Mouse (Mus musculus) heart, postnatal 0 days (tissue): Measurements from ENCODE around the gene Timm13. TPM values are rescaled to one million over a fixed set of nuclear protein-coding genes. Genes with fewer than 3 reads are reported as not detected.

Experiments
- ATAC-seq: fragments of 200-750 bp; cut with Nextera tagmentation; 2 replicates; pipeline ENCODE4 v1.8.0; 2017; ENCODE audit warnings: low read depth, moderate number of reproducible peaks, moderate library complexity; ENCODE audit not compliant: insufficient read depth
- DNase-seq: peaks from one replicate; pipeline ENCODE4 v3.0.0-alpha.2; 2016; ENCODE audit warnings: low spot score
- H3K27ac ChIP-seq: fragments of 300-500 bp; sonication (generic); 2 replicates; pipeline ENCODE4 v1.5.1; 2014; ENCODE audit warnings: low read depth, mild to moderate bottlenecking
- H3K27me3 ChIP-seq: fragments of 300-500 bp; sonication (generic); 2 replicates; pipeline ENCODE4 v1.6.1; 2014; ENCODE audit warnings: low read length, mixed read lengths; ENCODE audit not compliant: control insufficient read depth, insufficient read depth
- H3K36me3 ChIP-seq: fragments of 300-500 bp; sonication (generic); replicated peaks from 2 replicates; pipeline ENCODE4 v1.6.1; 2014; ENCODE audit warnings: low read length, mixed read lengths; ENCODE audit not compliant: control insufficient read depth, insufficient read depth
- H3K4me1 ChIP-seq: fragments of 300-500 bp; sonication (generic); 2 replicates; pipeline ENCODE4 v1.6.1; 2014; ENCODE audit warnings: antibody characterized with exemption; ENCODE audit not compliant: control insufficient read depth, insufficient read depth
- H3K4me2 ChIP-seq: fragments of 300-500 bp; sonication (generic); 2 replicates; pipeline ENCODE4 v1.6.1; 2014; ENCODE audit warnings: low read depth, mild to moderate bottlenecking, low read length, moderate library complexity
- H3K4me3 ChIP-seq: fragments of 300-500 bp; sonication (generic); 2 replicates; pipeline ENCODE4 v1.5.1; 2014; ENCODE audit warnings: low read depth, low read length
- H3K9ac ChIP-seq: fragments of 300-500 bp; sonication (generic); replicated peaks from 2 replicates; pipeline ENCODE4 v1.6.1; 2014; ENCODE audit warnings: low read depth, low read length, mixed read lengths
- H3K9me3 ChIP-seq: fragments of 300-500 bp; sonication (generic); replicated peaks from 2 replicates; pipeline ENCODE4 v1.6.1; 2016; ENCODE audit warnings: low read length; ENCODE audit not compliant: control insufficient read depth
- CTCF ChIP-seq: IDR thresholded peaks from 2 replicates; pipeline ENCODE4 v1.5.1; 2016; ENCODE audit warnings: antibody characterized with exemption, control low read depth, low read depth
- EP300 ChIP-seq: IDR thresholded peaks from 2 replicates; pipeline ENCODE4 v1.6.1; 2016; ENCODE audit warnings: antibody characterized with exemption, low read depth
- WGBS: fragments of 180-500 bp; shearing (Covaris S2); extraction: QIAGEN DNeasy Blood & Tissue Kit; methylation state at CpG from one replicate; pipeline ENCODE4 v1.1.7; 2014; 5-methylcytosine and 5-hydroxymethylcytosine counted together
- polyA plus RNA-seq: library from polyadenylated mRNA; unstranded; fragments of >200 nt; fragmentation: Nextera tagmentation; extraction: Ambion mirVana; gene quantifications from 2 replicates; pipeline ENCODE4 v1.2.1, GENCODE M21; 2015
- total RNA-seq: library from RNA; depleted of rRNA; stranded (reverse); fragments of >200 nt; gene quantifications from 2 replicates; pipeline ENCODE4 v1.2.3, GENCODE M21; 2014; ENCODE audit warnings: low replicate concordance

The Timm13 gene
- total and polyA plus RNA-seq, 2 experiments from 2014 or later, result 256 to 355 TPM

DNA sequence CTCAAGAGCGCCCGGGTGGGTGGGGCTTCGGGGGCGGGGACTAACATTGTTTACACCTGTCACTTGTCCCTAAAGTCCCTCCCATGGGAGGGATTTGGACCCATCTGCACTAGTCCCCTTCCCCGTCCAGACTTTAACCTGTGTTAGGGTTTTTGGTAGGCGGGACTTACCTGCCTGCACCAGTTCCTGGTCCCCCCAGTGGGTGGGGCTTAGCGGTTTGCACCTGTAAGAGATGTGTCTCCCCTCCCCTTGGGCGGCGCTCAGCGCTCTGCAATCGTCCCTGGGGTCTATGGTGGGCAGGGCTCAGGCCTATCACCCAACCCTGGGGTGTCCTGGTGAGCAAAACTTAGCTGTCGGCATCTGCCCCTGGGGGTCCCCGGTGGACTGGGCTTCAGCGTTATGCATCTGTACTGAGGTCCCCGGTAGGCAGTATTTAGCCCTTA is 16.6 kb upstream of the Timm13 start:
- WGBS, result 3% methylated on average over 15 of the region's 15 CpGs
- peak overlapping the region; percentile 71 for H3K9ac ChIP-seq
- no peaks in the 10 kb centered on the region for H3K9me3 ChIP-seq
- no peak overlapping the region for H3K27ac ChIP-seq
- H3K4me3 ChIP-seq, result peak overlapping the region; percentile 85
- H3K36me3 ChIP-seq, result no peaks in the 10 kb centered on the region; the same call in 1 of the 2 replicates
- DNase-seq (no peak), ATAC-seq (peak; percentile 3; the same call in 1 of the 2 replicates)
- peaks cover 16% of the 10 kb centered on the region for H3K4me1 ChIP-seq
- TF ChIP-seq CTCF, result no peak
- no peak for TF ChIP-seq EP300
- H3K27me3 ChIP-seq, result no peaks in the 10 kb centered on the region
- peak overlapping the region; percentile 89 for H3K4me2 ChIP-seq

DNA sequence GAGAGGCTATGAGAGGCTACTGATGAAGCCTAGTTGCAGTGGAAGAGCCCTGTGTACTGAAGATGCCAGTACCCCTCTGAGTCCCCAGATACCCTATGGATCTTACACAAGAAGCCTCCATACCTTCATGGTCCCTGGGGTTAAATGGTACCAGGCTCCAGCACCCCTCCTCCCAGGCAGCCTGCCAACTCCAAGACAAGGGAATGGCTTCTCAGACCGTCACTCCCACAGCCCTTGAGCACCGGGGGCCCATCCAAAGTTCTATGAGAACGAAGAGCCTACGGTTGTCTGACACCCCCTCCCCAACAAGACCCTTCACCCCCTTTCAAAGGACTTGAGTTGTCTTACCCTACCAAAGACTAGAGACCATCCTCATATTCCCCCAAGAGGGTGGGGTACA is 15.0 kb upstream of the Timm13 start:
- Histone ChIP-seq H3K36me3 (peaks cover 10% of the 10 kb centered on the region), H3K27me3 (no peaks in the 10 kb centered on the region), H3K4me1 (peaks cover 11% of the 10 kb centered on the region), H3K4me3 (no peak overlapping the region), H3K9ac (no peak overlapping the region), H3K4me2 (no peak overlapping the region), H3K9me3 (no peaks in the 10 kb centered on the region), H3K27ac (no peak overlapping the region)
- ATAC-seq, result no peak
- DNase-seq, result no peak
- no peak for TF ChIP-seq CTCF
- TF ChIP-seq EP300, result no peak
- WGBS, result 64% methylated on average over 4 of the region's 4 CpGs

DNA sequence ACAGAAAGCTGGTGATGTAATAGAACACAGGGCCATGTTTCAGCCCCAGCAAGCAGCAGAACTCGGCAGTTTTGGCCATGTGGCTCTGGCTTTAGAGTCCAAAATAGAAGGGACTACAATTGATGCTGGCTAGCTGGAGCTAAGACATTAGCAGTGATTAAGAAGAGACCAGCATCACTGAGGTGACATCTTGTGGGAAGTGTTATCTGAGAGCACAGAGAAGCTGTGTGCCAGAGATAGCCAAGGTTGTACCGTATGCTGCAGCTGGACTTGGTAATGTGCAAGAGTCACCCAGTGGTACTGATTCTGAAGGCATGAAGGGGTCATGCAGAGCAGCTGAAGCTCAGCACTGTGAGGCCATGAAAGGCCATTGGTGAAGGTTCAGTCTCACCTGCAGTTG is 14.5 kb upstream of the Timm13 start:
- Histone ChIP-seq H3K4me1 (peaks cover 11% of the 10 kb centered on the region), H3K27me3 (no peaks in the 10 kb centered on the region), H3K9ac (no peak overlapping the region), H3K27ac (no peak overlapping the region), H3K36me3 (peaks cover 12% of the 10 kb centered on the region), H3K9me3 (no peaks in the 10 kb centered on the region), H3K4me2 (no peak overlapping the region), H3K4me3 (no peak overlapping the region)
- TF ChIP-seq CTCF, result no peak
- TF ChIP-seq EP300, result no peak
- WGBS, result 75% methylated on average over 2 of the region's 2 CpGs
- no peak for DNase-seq
- no peak for ATAC-seq

DNA sequence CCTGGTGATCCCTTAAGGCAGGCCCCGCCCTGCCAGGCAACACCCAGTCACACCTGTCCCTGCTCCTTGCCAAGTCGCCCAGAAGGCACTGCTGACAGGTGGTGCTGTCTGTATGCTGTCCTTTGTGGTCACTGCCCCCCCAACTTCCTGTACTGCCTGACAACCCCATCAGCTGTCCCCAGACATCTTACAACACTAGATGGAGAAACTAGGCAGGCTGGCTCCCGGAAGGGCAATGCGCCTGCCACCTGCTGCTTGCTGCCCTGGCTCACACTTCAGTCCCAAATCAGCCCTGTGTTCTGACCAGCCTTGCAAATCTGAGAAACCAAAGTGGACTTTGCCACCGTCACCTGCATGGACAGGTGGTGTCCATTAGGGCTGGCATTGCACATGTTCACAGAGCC is 13.5 kb upstream of the Timm13 start:
- WGBS, result 88% methylated on average over 5 of the region's 5 CpGs
- Histone ChIP-seq H3K9ac (no peak overlapping the region), H3K27ac (no peak overlapping the region), H3K36me3 (peaks cover 21% of the 10 kb centered on the region), H3K27me3 (no peaks in the 10 kb centered on the region), H3K4me3 (no peak overlapping the region), H3K4me1 (peaks cover 11% of the 10 kb centered on the region), H3K4me2 (no peak overlapping the region), H3K9me3 (no peaks in the 10 kb centered on the region)
- no peak for ATAC-seq
- TF ChIP-seq EP300 (no peak), CTCF (no peak)
- DNase-seq, result no peak

DNA sequence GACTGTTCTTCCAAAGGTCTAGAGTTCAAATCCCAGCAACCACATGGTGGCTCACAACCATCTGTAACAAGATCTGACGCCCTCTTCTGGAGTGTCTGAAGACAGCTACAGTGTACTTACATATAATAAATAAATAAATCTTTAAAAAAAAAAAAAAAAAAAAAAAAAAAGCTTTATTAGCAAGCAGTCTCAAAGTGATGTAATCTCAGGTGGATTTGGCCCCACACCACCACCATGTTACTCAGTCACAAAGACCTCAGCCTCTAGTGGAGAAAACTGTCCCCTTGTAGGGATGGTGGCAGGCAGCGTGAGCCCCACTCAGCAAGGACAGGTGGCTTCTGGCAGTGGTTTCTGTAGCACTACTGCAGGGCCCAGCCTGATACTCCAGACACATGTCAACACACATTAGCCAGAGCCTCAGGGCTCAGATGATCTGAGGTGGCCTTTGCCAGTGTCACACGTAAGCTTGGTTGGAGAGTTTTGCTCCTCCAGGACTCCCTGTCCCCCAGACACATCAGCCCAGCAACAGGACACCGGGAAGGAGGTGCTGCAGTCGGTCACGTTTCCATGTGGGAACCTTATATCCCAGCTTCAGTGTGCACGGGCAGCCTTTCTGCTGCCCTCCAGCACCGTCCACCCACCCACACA is 12.7 kb upstream of the Timm13 start:
- Histone ChIP-seq H3K4me1 (peaks cover 11% of the 10 kb centered on the region), H3K9ac (no peak overlapping the region), H3K36me3 (peaks cover 27% of the 10 kb centered on the region), H3K4me2 (no peak overlapping the region), H3K4me3 (no peak overlapping the region), H3K27ac (no peak overlapping the region), H3K9me3 (no peaks in the 10 kb centered on the region), H3K27me3 (no peaks in the 10 kb centered on the region)
- TF ChIP-seq EP300 (no peak), CTCF (no peak)
- ATAC-seq (no peak), DNase-seq (no peak)
- 75% methylated on average over 7 of the region's 8 CpGs for WGBS

DNA sequence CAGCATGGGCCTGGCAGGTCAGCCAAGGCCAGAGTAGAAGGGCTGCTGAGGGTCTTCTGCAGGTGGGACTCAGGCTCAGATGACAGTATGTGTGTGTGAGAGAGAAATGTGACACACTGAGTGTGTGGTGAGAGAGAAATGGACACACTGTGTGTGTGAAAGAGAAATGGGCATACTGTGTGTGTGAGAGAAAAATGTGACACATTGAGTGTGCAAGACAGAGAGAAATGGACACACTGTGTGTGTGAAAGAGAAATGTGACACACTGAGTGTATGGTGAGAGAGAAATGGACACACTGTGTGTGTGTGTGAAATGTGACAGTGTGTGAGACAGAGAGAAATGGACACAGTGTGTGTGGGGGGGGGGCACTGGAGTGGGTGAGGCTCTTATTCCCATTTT is 11.1 kb upstream of the Timm13 start:
- TF ChIP-seq CTCF (no peak), EP300 (no peak)
- peaks cover 38% of the 10 kb centered on the region for H3K36me3 ChIP-seq
- no peaks in the 10 kb centered on the region for H3K9me3 ChIP-seq
- H3K27ac ChIP-seq, result no peak overlapping the region
- no peak overlapping the region for H3K4me3 ChIP-seq
- peaks cover 4% of the 10 kb centered on the region; the same call in 1 of the 2 replicates for H3K4me1 ChIP-seq
- ATAC-seq, result no peak
- H3K4me2 ChIP-seq, result no peak overlapping the region
- no peaks in the 10 kb centered on the region for H3K27me3 ChIP-seq
- H3K9ac ChIP-seq, result no peak overlapping the region
- no peak for DNase-seq
